Mouse (Mus musculus) brain, embryonic 18.5 days (tissue): ENCODE data around the gene Gpr85.

Experiments used
- DNase-seq: peaks from one replicate; pipeline ENCODE4 v3.0.0-alpha.2; 2012; ENCODE audit warnings: low read depth, low spot score

The Gpr85 gene

DNA sequence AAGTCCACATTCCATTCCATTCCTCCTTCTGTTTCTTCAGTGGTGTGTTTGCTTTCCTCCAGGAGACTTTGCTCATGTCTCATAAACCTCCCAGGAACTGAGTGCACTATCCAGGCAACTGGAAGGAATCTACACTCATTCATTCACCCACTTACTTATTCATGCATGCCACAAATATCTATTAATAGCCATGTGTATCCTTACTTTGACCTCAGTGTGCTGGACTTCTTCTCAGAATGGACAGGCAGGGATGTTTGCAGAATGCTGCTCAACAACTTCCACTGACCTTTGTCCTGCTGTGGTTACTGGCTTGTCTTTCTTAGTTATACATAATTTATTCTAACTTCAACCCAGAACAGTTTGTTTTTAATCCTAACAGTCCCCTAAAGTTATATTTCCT lies 23.1 kb downstream of the Gpr85 start:
- DNase-seq = no peak

DNA sequence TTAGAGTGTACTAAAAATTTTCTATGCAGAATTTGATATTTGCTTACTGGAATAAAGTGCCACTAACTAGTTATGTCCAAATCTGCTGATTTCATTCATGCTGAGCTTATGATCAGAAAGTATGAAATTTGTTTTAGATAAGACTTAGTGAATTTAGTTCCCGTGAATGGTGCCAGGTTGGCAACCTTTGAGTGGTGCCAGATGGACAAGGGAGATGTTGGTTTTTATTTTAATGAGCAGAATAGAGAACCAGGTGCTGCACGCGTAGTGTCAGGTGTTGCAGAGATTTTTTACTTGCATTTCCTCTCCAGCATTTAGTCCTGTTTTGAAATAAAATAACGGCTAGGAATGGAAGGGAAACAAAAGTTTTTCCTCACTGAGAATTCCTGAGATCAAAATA lies 27.6 kb downstream of the Gpr85 start:
- no peak for DNase-seq

DNA sequence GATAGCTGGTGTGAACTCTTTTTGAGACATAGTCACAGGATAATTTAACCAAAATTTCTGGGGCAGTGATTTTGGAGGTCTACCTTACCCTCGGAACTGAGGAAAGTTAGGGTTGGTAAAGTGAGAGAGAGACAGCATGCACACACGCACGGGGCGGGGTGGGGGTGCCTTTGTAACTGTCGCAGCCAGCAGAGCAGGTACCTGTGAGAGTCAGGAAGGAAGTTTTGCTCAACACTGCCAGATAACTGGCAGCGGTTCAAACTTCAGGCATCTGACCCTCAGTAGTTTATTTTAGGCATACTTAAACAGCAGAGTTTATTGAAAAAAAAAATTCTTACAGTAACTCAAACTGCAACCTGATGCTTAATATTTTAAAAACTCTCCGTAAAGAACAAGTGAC lies 39.7 kb downstream of the Gpr85 start:
- DNase-seq = no peak

DNA sequence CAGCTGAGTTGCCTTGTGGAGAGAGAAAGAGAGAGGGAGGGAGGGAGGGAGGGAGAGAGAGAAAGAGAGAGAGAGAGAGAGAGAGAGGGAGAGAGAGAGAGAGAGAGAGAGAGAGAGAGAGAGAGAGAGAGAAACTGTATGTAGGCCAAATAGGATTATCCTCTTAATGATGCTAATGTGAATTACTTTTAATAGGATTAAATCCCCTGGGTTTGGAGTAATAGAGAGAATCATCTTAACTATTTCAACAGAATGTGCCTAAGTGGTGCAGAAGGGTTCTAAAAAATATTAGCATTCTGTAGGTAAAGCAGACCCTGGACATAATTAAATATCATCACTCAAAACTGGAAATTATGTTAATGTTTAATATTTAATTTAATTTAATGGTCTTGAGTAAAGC lies 42.4 kb downstream of the Gpr85 start:
- no peak for DNase-seq
